Mouse (Mus musculus) bone marrow, adult 2 months (tissue): ENCODE data around the gene Abhd5. TPM values are rescaled to one million over a fixed set of nuclear protein-coding genes. Genes with fewer than 3 reads are reported as not detected.

ENCODE experiments used
- H3K27ac ChIP-seq: fragments of 200-500 bp; 2 replicates; pipeline ENCODE4 v1.5.1; 2012; ENCODE audit warnings: low read depth, mild to moderate bottlenecking, control low read depth, inconsistent platforms, low read length; ENCODE audit not compliant: control insufficient read depth, poor library complexity, insufficient read depth
- H3K4me1 ChIP-seq: fragments of 200-500 bp; 2 replicates; pipeline ENCODE4 v1.6.1; 2011; ENCODE audit warnings: low read length; ENCODE audit not compliant: control insufficient read depth, insufficient read depth
- H3K4me3 ChIP-seq: fragments of 200-500 bp; replicated peaks from 2 replicates; pipeline ENCODE3; 2011; ENCODE audit warnings: mild to moderate bottlenecking, low read depth, low read length, control low read depth; ENCODE audit not compliant: control insufficient read depth
- CTCF ChIP-seq: fragments of 200-500 bp; IDR thresholded peaks from 2 replicates; pipeline ENCODE4 v1.5.1; 2011; ENCODE audit warnings: low read length, control low read depth; ENCODE audit not compliant: control insufficient read depth, insufficient read depth
- POLR2A ChIP-seq: fragments of 200-500 bp; IDR thresholded peaks from 2 replicates; pipeline ENCODE4 v1.6.1; 2011; ENCODE audit warnings: low read depth, mild to moderate bottlenecking, control low read depth, low read length, borderline replicate concordance; ENCODE audit not compliant: control insufficient read depth
- WGBS: fragments of 180-500 bp; shearing (Covaris S2); methylation state at CpG from one replicate; pipeline ENCODE4 v1.1.7; 2018; 5-methylcytosine and 5-hydroxymethylcytosine counted together
- polyA plus RNA-seq: library from polyadenylated mRNA; stranded (reverse); fragments of >200 nt; gene quantifications from 2 replicates; pipeline ENCODE4 v1.2.4, GENCODE M21; 2011; ENCODE audit warnings: low replicate concordance; ENCODE audit not compliant: missing spikeins, insufficient read depth, insufficient read length

Gene Abhd5
- polyA plus RNA-seq, 1 experiment = 24.3 TPM

DNA sequence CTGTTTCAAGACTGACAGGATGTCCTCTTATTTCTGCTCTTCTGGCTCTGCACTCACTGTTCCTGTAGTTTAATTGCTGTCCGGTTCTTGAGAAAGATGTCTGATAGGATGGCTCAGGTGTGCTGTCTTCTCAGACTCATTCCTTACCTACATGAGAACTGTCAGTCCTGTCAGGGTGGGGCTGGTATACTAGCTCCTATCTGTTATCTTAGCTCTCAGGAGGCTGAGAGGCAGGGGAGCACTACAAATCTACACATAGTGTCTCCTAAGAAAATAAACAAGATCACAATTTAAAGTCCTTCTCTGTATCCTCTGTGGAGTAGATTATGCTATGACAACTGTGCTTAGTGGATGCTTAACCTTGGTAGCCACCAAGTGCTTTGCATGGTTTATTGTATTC lies 21.6 kb downstream of the Abhd5 start:
- WGBS = 85% methylated on average over 1 of the region's 1 CpGs
- TF ChIP-seq CTCF = no peak
- no peak for TF ChIP-seq POLR2A
- no peaks in the 10 kb centered on the region; the same call in 1 of the 2 replicates for H3K4me1 ChIP-seq
- H3K27ac ChIP-seq = no peak overlapping the region
- H3K4me3 ChIP-seq = no peak overlapping the region

DNA sequence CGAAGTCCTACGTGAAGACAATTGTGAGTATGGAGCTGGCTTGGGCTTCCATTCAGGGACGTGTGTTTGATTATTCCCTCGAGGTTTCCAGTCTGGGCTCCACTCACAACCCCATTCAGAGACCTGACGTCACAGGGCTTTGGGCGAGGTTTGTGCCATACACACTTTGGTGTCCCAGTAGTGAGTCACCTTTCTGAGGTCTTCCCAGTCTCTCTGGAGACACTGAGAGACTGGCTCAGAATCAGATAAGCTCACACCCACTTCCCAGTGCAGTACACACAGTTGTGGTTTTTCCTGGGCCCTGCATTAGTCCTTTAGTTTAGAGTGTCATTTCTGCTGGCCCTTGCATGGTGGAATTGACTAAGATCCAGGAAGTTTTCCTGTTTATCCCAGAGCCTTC lies 27.6 kb downstream of the Abhd5 start:
- no peak for TF ChIP-seq POLR2A
- no peak for TF ChIP-seq CTCF
- WGBS = 77% methylated on average over 6 of the region's 6 CpGs
- H3K4me3 ChIP-seq = no peak overlapping the region
- H3K4me1 ChIP-seq = no peaks in the 10 kb centered on the region
- H3K27ac ChIP-seq = no peak overlapping the region

DNA sequence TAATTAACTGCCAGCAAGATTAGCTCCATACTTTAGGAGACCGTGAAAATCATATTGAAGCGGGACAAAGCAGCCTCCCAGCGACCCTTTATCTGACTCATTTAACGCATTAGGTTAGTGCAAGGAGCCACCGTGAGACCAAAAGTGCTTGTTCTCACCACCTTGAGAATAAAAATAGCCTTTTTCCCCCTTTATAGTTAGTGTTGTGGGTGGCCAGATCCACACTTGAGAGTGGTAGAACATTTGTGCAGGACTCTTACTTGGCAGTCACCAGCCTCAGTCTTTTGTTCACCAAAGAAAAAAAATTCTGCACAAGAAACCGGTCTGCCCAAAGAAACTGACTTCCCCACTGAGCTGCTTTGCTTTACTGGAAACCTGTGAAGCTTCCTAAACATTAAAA lies 29.6 kb downstream of the Abhd5 start:
- TF ChIP-seq POLR2A (no peak), CTCF (no peak)
- Histone ChIP-seq H3K4me3 (no peak overlapping the region), H3K27ac (no peak overlapping the region), H3K4me1 (no peaks in the 10 kb centered on the region)
- 94% methylated on average over 6 of the region's 6 CpGs for WGBS

DNA sequence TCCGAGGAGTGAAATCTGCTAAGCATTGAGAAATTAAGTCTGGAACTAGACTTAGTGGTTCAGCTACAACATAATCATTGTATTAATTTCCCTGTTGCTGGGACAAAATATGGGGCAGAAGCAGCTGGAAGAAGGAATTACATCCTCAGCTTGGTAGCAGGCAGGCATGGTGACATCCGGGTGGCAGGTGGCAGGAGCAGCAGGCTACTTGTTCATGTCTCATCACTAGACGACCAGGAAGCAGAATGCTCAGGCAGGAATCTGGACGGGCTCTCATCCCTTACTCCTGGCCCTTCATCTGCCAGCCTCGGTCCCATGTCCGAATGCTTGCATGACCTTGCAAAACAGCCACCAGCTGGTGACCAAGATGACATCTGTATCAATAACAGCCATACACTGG lies 30.6 kb downstream of the Abhd5 start:
- no peak overlapping the region for H3K27ac ChIP-seq
- TF ChIP-seq CTCF = no peak
- TF ChIP-seq POLR2A = no peak
- H3K4me1 ChIP-seq = no peaks in the 10 kb centered on the region
- WGBS = 84% methylated on average over 6 of the region's 6 CpGs
- H3K4me3 ChIP-seq = no peak overlapping the region

DNA sequence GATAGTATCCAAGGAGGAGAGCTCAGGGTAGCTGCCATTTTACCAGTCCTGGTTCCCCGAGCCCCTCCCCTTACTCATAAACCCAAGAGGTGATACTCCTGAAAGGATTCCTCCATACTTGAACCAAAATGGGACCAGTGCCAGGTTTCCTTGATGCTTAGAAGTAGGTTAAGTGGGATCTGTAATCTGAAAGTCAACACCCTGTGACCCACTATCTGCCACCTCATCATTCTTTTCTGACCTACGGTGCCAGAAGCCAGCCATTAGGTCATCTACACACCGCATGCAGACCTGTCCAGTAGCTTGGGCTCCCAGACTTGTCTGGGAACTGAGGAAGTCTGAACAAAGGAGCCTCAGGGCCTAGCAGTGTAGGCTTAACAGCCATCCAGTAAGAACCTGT lies 34.6 kb downstream of the Abhd5 start:
- H3K4me3 ChIP-seq = no peak overlapping the region
- WGBS = 89% methylated on average over 3 of the region's 3 CpGs

DNA sequence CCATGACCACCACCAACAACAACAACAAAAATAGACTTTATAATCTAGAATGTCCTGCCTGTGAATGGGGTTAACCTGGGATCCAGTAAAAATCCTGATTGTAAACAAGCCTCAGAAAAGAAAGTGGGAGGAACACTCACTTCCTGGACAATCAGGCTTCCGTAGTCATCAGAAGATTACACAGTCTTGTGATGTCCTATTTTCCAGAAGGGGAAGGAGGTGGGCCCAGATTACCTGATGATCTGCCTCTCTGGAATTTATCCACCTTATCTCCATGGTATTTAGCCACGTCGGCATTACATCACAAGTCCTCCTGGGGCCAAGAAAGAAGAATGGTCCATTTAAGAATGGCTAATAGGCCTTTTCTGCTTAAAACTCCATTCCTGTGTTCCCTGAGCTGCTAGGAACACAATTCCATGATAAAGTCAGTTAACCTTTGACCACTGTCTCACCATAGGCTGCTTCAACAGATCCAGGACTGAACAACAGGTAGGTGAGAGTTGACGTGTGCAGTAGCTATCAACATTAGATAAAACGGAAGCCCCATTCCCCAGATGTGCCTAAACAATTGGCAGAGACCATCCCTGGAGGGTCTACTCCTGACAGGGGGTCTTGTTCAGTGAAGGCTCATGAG lies 38.0 kb downstream of the Abhd5 start:
- TF ChIP-seq POLR2A (no peak), CTCF (no peak)

More for the DNA sequence above, 34.6 kb downstream of the Abhd5 start:
- TF ChIP-seq CTCF (no peak), POLR2A (no peak)
- H3K27ac ChIP-seq = no peak overlapping the region
- H3K4me1 ChIP-seq = no peaks in the 10 kb centered on the region

DNA sequence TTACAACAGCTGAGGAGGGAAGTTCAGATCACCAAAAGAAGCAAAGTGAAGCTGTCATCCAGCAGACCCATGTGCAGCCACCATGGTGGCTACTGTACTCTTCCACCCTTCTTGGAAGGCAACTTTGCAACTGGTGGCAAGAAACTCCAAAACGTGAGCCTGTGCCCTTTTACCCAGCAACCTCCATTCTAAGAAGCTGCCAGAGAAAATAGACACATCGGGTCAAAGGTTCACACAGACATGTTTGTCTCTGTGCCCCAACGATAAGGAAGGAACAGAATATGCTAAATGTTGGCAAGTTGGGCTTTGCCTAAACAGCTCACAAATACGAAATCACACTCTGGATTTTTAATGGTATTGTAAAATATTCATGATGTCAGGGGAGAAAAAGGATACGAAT lies 44.4 kb downstream of the Abhd5 start:
- TF ChIP-seq POLR2A (no peak), CTCF (no peak)
- H3K27ac ChIP-seq = no peak overlapping the region
- WGBS = 78% methylated on average over 5 of the region's 5 CpGs
- peaks cover 2% of the 10 kb centered on the region for H3K4me1 ChIP-seq
- no peak overlapping the region for H3K4me3 ChIP-seq

More for the DNA sequence above, 38.0 kb downstream of the Abhd5 start:
- Histone ChIP-seq H3K4me3 (no peak overlapping the region), H3K27ac (no peak overlapping the region), H3K4me1 (no peaks in the 10 kb centered on the region)
- 86% methylated on average over 5 of the region's 5 CpGs for WGBS

DNA sequence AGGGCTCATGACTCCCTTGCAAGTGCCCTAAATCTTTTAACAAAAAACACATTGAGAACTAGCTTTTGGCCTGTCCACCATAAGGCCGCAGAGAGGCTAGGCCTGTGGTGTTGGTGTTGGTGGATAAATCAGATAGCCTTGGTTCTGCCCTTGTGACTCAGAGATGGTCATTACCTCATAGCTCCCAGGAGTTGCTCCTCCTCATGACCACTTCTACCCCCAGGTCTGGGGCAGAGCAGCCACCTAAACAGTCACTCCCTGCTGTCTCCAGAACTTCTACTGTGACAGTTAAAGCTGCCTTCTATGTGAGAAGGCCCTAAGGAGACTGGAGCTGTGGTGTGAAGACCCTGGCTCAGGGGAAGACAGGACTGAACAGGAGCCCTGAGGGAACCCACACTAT lies 45.7 kb downstream of the Abhd5 start:
- TF ChIP-seq CTCF (no peak), POLR2A (no peak)
- Histone ChIP-seq H3K27ac (no peak overlapping the region), H3K4me1 (peaks cover 2% of the 10 kb centered on the region), H3K4me3 (no peak overlapping the region)
- WGBS = 78% methylated on average over 1 of the region's 1 CpGs

DNA sequence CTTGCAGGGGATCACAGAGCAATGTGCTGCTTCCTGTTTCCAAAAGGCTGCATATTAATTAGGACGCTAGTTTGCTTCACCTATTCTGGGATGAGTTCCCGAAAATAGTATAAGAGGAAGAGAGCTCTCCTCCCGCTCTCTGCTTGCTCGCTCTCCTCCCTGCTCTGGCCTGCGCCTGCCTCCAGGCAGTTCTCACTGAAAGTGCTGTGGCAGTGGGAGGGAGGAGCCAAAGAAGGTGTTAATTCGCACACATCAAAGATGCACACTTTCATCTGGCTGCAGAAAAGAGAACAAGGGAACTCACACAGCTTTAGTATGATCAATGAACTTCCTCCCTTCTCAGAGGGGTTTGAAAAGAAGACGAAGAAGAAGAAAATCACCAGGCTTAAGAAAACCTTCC lies 47.3 kb downstream of the Abhd5 start:
- Histone ChIP-seq H3K27ac (peak overlapping the region; percentile 36; the same call in 1 of the 2 replicates), H3K4me1 (peaks cover 2% of the 10 kb centered on the region), H3K4me3 (no peak overlapping the region)
- TF ChIP-seq CTCF (no peak), POLR2A (no peak)
- WGBS = 34% methylated on average over 7 of the region's 7 CpGs
